Mouse (Mus musculus) cortical plate, adult 2 months (tissue): ENCODE data around the gene Galnt17.

Source experiments
- CTCF ChIP-seq: fragments of 200-500 bp; IDR thresholded peaks from 2 replicates; pipeline ENCODE4 v1.5.1; 2011; ENCODE audit warnings: mild to moderate bottlenecking, control low read depth, low read length; ENCODE audit not compliant: insufficient read depth; ENCODE audit errors: extremely low read depth
- POLR2A ChIP-seq: fragments of 200-500 bp; IDR thresholded peaks from 2 replicates; pipeline ENCODE4 v1.6.1; 2011; ENCODE audit warnings: mild to moderate bottlenecking, low read length, control low read depth; ENCODE audit not compliant: insufficient read depth; ENCODE audit errors: extremely low read depth

- TF ChIP-seq POLR2A (no peak), CTCF (no peak)
Measured at GRCm38 (mm10) chr5:131233828-131234227, 74.5 kb downstream of the Galnt17 start.
